Mouse (Mus musculus) cerebellum, adult 2 months (tissue): ENCODE results near the gene Nit2.

Experiments used
- CTCF ChIP-seq: fragments of 200-500 bp; IDR thresholded peaks from 2 replicates; pipeline ENCODE4 v1.5.1; 2011; ENCODE audit warnings: low read depth, mild to moderate bottlenecking, control low read depth, low read length, moderate library complexity, borderline replicate concordance; ENCODE audit not compliant: insufficient read depth
- POLR2A ChIP-seq: fragments of 200-500 bp; IDR thresholded peaks from 2 replicates; pipeline ENCODE4 v1.6.1; 2011; ENCODE audit warnings: low read length, control low read depth, borderline replicate concordance; ENCODE audit not compliant: insufficient read depth

- TF ChIP-seq CTCF, result no peak
- TF ChIP-seq POLR2A, result no peak
These were observed 24.1 kb upstream of the Nit2 start for GRCm38 (mm10) chr16:57191214-57191613.
